Mouse (Mus musculus) liver, adult 2 months (tissue): ENCODE data around the gene Fam69a. TPM values are rescaled to one million over a fixed set of nuclear protein-coding genes. Genes with fewer than 3 reads are reported as not detected.

Experiments
- DNase-seq: peaks from one replicate; pipeline ENCODE4 v3.0.0-alpha.2; 2011; ENCODE audit warnings: low read depth, low spot score; ENCODE audit errors: extremely low read depth
- H3K27ac ChIP-seq: fragments of 200-500 bp; replicated peaks from 2 replicates; pipeline ENCODE4 v1.5.1; 2012; ENCODE audit warnings: low read depth, mild to moderate bottlenecking, control low read depth, inconsistent platforms, low read length; ENCODE audit not compliant: insufficient read depth
- H3K27me3 ChIP-seq: fragments of 200-500 bp; 2 replicates; pipeline ENCODE4 v1.6.1; 2012; ENCODE audit warnings: mild to moderate bottlenecking, moderate library complexity, low read length, inconsistent platforms; ENCODE audit not compliant: control insufficient read depth, insufficient read depth
- H3K36me3 ChIP-seq: fragments of 200-500 bp; 2 replicates; pipeline ENCODE4 v1.6.1; 2012; ENCODE audit warnings: low read length, inconsistent platforms; ENCODE audit not compliant: control insufficient read depth, insufficient read depth
- H3K4me1 ChIP-seq: fragments of 200-500 bp; 2 replicates; pipeline ENCODE4 v1.6.1; 2011; ENCODE audit warnings: low read length; ENCODE audit not compliant: control insufficient read depth, insufficient read depth
- H3K4me3 ChIP-seq: fragments of 200-500 bp; 2 replicates; pipeline ENCODE4 v1.5.1; 2011; ENCODE audit warnings: low read depth, mild to moderate bottlenecking, control low read depth, low read length, moderate library complexity; ENCODE audit not compliant: insufficient read depth
- H3K79me2 ChIP-seq: fragments of 200-500 bp; 2 replicates; pipeline ENCODE4 v1.6.1; 2012; ENCODE audit warnings: inconsistent platforms, mild to moderate bottlenecking, low read length, moderate library complexity; ENCODE audit not compliant: control insufficient read depth, insufficient read depth
- H3K9ac ChIP-seq: fragments of 200-500 bp; 2 replicates; pipeline ENCODE4 v1.6.1; 2012; ENCODE audit warnings: low read depth, mild to moderate bottlenecking, control low read depth, inconsistent platforms, low read length
- CTCF ChIP-seq: fragments of 200-500 bp; IDR thresholded peaks from 2 replicates; pipeline ENCODE4 v1.5.1; 2011; ENCODE audit warnings: low read depth, low read length, control low read depth
- POLR2A ChIP-seq: fragments of 200-500 bp; IDR thresholded peaks from 2 replicates; pipeline ENCODE4 v1.6.1; 2011; ENCODE audit warnings: low read length, control low read depth; ENCODE audit not compliant: insufficient read depth; ENCODE audit errors: extremely low read depth
- WGBS: fragments of 180-500 bp; shearing (Covaris S2); methylation state at CpG from one replicate; pipeline ENCODE4 v1.1.7; 2018; 5-methylcytosine and 5-hydroxymethylcytosine counted together
- polyA plus RNA-seq: library from polyadenylated mRNA; depleted of rRNA; stranded (reverse); fragments of >200 nt; gene quantifications from 2 replicates; pipeline ENCODE4 v1.2.3, GENCODE M21; 2012
- total RNA-seq: library from RNA; depleted of rRNA; stranded (reverse); fragments of >200 nt; gene quantifications from 2 replicates; pipeline ENCODE4 v1.2.3, GENCODE M21; 2014

Fam69a gene
- total and polyA plus RNA-seq, 2 experiments, result 1.4 to 5.3 TPM

DNA sequence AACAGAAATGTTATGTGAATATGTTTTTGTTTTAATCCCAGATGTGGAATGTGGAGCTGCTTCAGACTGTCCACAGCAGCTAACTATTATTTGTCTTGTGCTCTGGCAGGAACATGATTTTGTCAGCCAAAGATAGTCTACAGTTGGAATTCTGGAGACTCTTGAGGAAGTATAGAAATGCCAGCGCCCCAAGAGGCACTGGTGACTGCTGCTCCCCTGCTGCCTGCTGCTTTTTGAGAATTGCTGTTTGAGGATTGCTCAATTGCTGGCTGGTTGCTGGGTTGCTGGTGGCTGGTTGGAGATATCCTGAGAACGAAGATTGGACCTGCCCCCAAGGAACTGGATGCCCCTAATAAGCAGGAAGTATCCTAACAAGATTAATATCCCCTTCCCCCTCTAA, 22.8 kb upstream of the Fam69a start:
- DNase-seq, result no peak

GRCm38 (mm10) chr5:108005134-108005533, 18.2 kb upstream of the Fam69a start:
- Histone ChIP-seq H3K9ac (no peak overlapping the region), H3K27me3 (no peaks in the 10 kb centered on the region), H3K4me3 (no peak overlapping the region), H3K79me2 (no peaks in the 10 kb centered on the region), H3K4me1 (peaks cover 2% of the 10 kb centered on the region; the same call in 1 of the 2 replicates), H3K27ac (no peak overlapping the region), H3K36me3 (no peaks in the 10 kb centered on the region)
- peak; percentile 21; the same call in 1 of the 2 replicates for TF ChIP-seq CTCF
- no peak for TF ChIP-seq POLR2A
- peak; percentile 49 for DNase-seq
- 21% methylated on average over 2 of the region's 2 CpGs for WGBS

More for the DNA sequence above, 22.8 kb upstream of the Fam69a start:
- H3K27ac ChIP-seq, result no peak overlapping the region
- TF ChIP-seq POLR2A (no peak), CTCF (no peak)
- no peaks in the 10 kb centered on the region for H3K4me1 ChIP-seq
- H3K27me3 ChIP-seq, result no peaks in the 10 kb centered on the region
- H3K9ac ChIP-seq, result no peak overlapping the region
- H3K4me3 ChIP-seq, result no peak overlapping the region
- H3K79me2 ChIP-seq, result no peaks in the 10 kb centered on the region
- WGBS, result 16% methylated on average over 2 of the region's 2 CpGs
- no peaks in the 10 kb centered on the region for H3K36me3 ChIP-seq

GRCm38 (mm10) chr5:108002734-108003133, 15.8 kb upstream of the Fam69a start:
- H3K36me3 ChIP-seq, result no peaks in the 10 kb centered on the region
- DNase-seq, result no peak
- no peak overlapping the region for H3K27ac ChIP-seq
- H3K79me2 ChIP-seq, result no peaks in the 10 kb centered on the region
- H3K27me3 ChIP-seq, result no peaks in the 10 kb centered on the region; the same call in 1 of the 2 replicates
- no peak overlapping the region for H3K4me3 ChIP-seq
- WGBS, result 74% methylated on average over 5 of the region's 5 CpGs
- H3K4me1 ChIP-seq, result peaks cover 2% of the 10 kb centered on the region; the same call in 1 of the 2 replicates
- no peak overlapping the region for H3K9ac ChIP-seq
- TF ChIP-seq CTCF (no peak), POLR2A (no peak)

DNA sequence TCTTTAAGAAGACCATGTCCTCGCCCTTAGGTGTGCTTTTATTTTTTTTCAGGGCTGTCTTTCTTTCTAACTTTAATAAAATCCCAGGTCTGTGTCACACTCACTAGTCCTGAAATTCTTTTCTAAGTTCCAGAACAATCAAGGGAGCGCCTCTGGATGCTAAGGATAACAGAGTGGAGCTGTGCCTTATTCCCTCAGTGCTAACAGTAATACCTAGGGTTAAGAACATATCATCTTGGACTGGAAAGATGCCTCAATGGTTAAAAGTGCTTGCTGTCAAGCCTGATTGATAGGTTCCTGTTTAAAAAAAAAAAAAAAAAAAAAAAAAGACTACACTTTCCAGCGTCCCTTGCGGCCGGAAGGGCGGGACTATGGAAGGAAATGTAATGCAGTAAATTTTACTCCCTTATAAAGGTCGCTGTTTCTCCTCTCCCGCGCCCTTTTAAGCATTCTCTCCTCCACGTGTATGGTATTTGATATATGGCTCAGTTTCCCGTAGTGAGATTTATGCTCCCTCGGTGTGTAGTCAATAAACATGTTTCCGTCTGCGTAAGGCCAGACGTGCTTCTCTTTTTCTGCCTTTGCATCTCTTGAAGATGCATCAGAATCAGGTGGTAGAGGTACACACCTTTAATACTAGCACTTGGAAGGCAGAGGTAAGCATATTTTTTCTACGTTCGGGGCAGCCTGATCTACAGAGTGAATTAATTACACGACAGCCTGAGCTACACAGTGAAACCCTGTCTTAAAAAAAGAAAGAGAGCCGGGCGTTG, 14.1 kb upstream of the Fam69a start:
- Histone ChIP-seq H3K79me2 (no peaks in the 10 kb centered on the region), H3K27me3 (no peaks in the 10 kb centered on the region; the same call in 1 of the 2 replicates), H3K9ac (peak overlapping the region; percentile 82), H3K27ac (no peak overlapping the region; the same call in 1 of the 2 replicates), H3K4me1 (peaks cover 2% of the 10 kb centered on the region; the same call in 1 of the 2 replicates), H3K4me3 (peak overlapping the region; percentile 92), H3K36me3 (no peaks in the 10 kb centered on the region)
- TF ChIP-seq CTCF (no peak), POLR2A (no peak)
- DNase-seq, result peak; percentile 62
- WGBS, result 16% methylated on average over 20 of the region's 20 CpGs

GRCm38 (mm10) chr5:107997717-107998116, 10.8 kb upstream of the Fam69a start:
- DNase-seq, result peak; percentile 30
- TF ChIP-seq POLR2A, result no peak
- Histone ChIP-seq H3K36me3 (no peaks in the 10 kb centered on the region), H3K27me3 (no peaks in the 10 kb centered on the region; the same call in 1 of the 2 replicates), H3K4me1 (peaks cover 2% of the 10 kb centered on the region; the same call in 1 of the 2 replicates), H3K79me2 (no peaks in the 10 kb centered on the region), H3K27ac (no peak overlapping the region; the same call in 1 of the 2 replicates), H3K9ac (no peak overlapping the region), H3K4me3 (no peak overlapping the region)
- 72% methylated on average over 7 of the region's 7 CpGs for WGBS

GRCm38 (mm10) chr5:107995936-107996335, 9.1 kb upstream of the Fam69a start:
- no peaks in the 10 kb centered on the region for H3K79me2 ChIP-seq
- H3K4me3 ChIP-seq, result no peak overlapping the region
- no peak overlapping the region for H3K9ac ChIP-seq
- TF ChIP-seq CTCF (no peak), POLR2A (no peak)
- no peaks in the 10 kb centered on the region for H3K4me1 ChIP-seq
- no peaks in the 10 kb centered on the region; the same call in 1 of the 2 replicates for H3K27me3 ChIP-seq
- no peak overlapping the region for H3K27ac ChIP-seq
- no peaks in the 10 kb centered on the region for H3K36me3 ChIP-seq
- no peak for DNase-seq
- WGBS, result 80% methylated on average over 2 of the region's 2 CpGs
